Mouse (Mus musculus) embryo, embryonic 10 days (tissue): ENCODE measurements around the gene Pih1d1.
"Not testable (repeated sequence)": the region's sequence is repeated elsewhere in the genome, so short reads cannot be mapped to it uniquely, and the experiment has no call there.

Source experiments
- DNase-seq: peaks from one replicate; pipeline ENCODE4 v3.0.0-alpha.2; 2015; ENCODE audit warnings: low spot score

The Pih1d1 gene

GRCm38 (mm10) chr7:45167761-45168445 is 13.8 kb downstream of the Pih1d1 start:
- no peak for DNase-seq

- no peak for DNase-seq
Measured at GRCm38 (mm10) chr7:45168656-45169055, 14.6 kb downstream of the Pih1d1 start.

GRCm38 (mm10) chr7:45169495-45169894 is 15.4 kb downstream of the Pih1d1 start:
- DNase-seq = no peak

- DNase-seq = no peak
Measured at GRCm38 (mm10) chr7:45172974-45173373, 18.9 kb downstream of the Pih1d1 start.

GRCm38 (mm10) chr7:45173772-45174171 is 19.7 kb downstream of the Pih1d1 start:
- DNase-seq = not testable (repeated sequence)

DNA sequence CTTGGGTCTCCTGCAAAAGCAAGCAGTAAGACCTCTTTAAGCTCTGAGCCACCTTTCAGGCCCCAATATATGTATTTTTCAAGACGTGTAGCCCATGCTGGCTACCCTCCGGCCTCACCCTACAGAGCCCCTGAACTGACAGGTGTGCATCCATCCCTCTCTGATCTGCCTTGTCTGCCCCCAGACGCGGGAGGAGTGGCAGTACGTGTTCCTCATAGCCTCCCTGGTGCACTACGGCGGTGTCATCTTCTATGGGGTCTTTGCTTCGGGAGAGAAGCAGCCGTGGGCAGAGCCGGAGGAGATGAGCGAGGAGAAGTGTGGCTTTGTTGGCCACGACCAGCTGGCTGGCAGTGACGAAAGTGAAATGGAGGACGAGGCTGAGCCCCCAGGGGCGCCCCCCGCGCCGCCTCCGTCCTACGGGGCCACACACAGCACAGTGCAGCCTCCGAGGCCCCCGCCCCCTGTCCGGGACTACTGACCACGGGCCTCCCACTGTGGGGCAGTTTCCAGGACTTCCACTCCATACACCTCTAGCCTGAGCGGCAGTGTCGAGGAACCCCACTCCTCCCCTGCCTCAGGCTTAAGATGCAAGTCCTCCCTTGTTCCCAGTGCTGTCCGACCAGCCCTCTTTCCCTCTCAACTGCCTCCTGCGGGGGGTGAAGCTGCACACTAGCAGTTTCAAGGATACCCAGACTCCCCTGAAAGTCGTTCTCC is 20.6 kb downstream of the Pih1d1 start:
- DNase-seq = peak; percentile 54

DNA sequence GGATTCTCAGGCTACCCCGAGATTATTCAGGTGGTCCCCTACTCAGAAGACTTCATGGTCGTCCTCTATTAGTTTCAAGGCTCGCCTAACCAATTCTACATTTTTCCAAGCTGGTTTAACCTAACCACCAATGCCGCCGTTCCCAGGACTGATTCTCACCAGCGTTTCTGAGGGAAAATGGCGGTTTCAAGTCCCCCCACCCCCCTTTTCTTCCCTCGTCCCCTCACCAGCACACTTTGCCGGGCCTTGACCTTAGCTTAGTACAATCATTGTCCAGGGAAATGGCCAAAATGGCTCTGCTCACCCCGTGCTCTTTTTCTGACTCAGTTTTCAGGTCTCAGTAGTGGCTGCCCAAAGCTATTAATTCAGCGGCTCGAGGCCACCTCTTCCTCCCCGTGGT is 21.3 kb downstream of the Pih1d1 start:
- peak; percentile 31 for DNase-seq

GRCm38 (mm10) chr7:45175929-45176328 is 21.8 kb downstream of the Pih1d1 start:
- no peak for DNase-seq

DNA sequence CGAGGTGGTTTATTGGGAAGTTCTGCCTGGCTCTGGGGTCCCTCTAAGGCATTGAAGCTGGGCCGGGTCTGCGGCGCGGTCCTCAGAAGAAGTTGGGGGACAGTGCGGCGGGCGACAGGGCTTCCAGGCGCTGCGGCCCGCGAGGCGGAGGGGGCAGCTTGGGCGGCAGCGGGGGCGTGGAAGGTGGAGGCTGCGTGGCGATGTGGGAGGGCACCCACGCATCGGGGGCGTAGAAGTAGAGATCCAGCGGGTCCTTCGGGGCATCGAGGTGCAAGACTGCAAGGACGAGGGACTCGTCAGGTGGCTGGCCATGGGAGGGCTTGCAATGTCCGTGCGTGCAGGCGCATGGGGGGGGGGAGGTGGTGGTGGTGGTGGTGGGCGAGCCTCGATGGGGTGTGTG is 22.3 kb downstream of the Pih1d1 start:
- no peak for DNase-seq

- no peak for DNase-seq
Measured at GRCm38 (mm10) chr7:45178550-45178949, 24.4 kb downstream of the Pih1d1 start.

DNA sequence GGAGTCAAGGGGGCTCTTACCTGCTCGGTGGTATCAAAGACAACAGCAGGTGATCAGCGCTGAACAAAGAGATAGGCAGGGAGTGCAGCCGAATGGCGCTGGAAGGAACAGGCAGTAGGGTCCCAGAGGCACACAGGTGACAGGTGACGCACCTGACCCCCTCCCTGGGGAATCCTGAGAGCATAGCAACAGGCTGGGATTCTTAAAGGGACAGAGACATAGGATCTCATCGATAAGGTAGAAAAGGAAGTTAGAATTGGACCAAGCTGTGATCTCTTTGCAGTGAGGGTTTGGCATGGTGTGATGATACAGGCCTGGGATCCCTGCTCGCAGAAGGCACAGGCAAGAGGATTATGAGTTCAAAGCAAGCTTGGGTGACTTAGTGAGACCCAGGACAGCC is 25.4 kb downstream of the Pih1d1 start, which contains the start of gene Gfy:
Gene Gfy (minus strand): TSS at position 101 of the 400 bp plus-strand sequence.
- no peak for DNase-seq

GRCm38 (mm10) chr7:45180896-45181477 is 26.9 kb downstream of the Pih1d1 start, which contains the start of gene Pth2:
Pth2 (plus strand) TSS chr7:45180995.
- DNase-seq = no peak

GRCm38 (mm10) chr7:45181540-45181939 is 27.4 kb downstream of the Pih1d1 start:
- peak; percentile 38 for DNase-seq

- peak; percentile 93 for DNase-seq
Measured at GRCm38 (mm10) chr7:45182199-45182601, 28.1 kb downstream of the Pih1d1 start.

- DNase-seq = no peak
Measured at GRCm38 (mm10) chr7:45182606-45183005, 28.5 kb downstream of the Pih1d1 start.

GRCm38 (mm10) chr7:45183672-45184071 is 29.6 kb downstream of the Pih1d1 start:
- no peak for DNase-seq

DNA sequence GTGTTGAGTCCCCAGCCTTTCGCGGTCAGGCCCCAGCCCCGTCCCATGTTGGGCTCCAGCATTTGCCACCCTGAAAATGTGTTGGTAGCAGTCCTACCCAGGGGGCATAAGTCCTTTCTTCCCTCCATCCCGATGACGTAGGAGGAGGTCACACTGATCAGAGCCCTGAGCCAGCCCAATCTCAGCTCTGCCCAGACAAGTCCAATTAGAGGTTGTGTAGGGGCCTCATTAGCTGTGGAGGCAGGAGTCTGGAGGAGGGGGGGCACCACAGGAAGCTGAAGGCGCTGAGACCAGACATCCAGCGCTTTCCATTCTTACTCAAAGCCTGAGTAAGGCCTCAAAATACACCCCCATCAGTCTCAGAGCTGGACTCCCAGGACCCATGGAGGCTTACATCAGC is 31.8 kb downstream of the Pih1d1 start:
- no peak for DNase-seq

DNA sequence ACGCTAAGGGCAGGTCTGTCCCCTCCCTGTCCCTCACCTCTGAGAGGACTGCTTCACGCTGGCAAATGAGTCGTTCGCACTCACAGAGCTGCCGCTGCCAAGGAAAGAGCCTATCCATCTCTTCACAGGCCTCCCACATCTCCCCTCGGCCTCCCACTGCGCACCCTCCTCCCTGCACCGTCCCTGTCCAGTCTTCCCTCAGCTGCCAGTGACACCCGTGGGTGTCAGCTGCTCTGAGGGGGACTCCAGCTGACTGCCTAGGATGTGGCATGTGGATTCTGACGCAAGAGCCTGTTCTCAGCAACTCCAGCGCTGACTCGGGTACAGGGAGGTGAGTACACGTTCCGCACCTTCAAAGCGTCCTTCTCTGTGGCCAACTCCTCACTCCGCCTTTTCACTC is 35.5 kb downstream of the Pih1d1 start:
- DNase-seq = no peak

DNA sequence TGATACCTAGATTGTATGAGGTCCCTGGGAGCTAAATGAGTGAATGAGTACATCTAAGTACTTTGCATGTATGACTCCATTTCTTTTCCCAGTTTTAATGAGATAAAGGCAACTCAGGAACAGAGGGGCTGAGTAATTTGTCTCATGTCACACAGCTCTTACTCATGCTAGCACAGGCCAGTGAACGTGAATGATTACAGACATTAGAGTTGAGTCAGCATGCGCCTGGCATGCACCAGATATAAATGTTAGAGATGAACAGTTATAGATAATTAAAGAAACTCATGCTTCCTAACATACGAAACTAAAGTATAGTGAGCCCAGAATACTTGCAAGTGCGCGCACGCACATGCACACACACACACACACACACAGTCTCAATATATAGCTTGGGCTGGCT is 36.1 kb downstream of the Pih1d1 start:
- no peak for DNase-seq

DNA sequence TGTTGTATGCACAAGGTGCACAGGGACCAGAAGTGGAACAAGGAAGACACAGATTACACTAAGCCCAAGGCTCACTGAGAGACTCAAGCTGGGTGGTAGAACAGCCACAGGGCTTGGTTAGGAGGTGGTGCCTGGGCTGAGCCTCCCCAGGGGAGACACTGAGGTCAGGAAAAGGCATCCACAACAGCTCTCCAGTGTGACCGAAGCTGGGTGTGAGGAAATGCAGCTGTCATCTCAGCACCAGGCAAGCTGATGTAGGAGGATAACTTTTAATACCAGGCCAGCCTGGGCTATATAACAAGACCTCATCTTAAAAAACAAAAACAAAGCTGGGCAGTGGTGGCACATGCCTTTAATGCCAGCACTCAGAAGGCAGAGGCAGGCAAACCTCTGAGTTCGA is 37.1 kb downstream of the Pih1d1 start:
- no peak for DNase-seq

DNA sequence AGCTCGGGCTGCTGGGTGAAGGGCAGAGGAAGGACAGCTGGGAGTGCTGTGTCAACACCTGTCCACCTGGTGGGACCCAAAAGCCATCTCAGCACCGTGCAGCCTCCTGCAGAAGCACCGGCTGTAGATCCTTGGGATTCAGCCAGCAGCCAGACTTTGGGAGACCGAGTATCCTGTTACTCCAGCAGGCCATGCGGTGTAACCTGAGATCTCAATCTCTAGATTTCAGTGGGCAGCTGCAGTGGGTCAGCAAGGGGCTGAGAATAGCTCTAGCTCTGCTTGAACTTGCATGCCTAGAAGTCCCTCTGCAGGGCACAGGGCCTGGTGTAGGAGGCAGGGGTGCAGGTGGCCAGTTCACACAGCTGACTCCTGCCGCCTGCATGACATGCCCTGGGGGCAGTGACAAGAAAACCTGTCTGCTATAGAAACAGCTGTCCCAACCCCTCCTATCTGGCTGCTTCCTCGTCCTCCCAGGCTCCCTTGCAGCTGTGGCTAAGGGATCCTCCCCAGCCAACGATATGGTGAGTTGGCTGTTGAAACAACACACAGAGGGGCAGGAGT is 37.8 kb downstream of the Pih1d1 start:
- peak; percentile 81 for DNase-seq

DNA sequence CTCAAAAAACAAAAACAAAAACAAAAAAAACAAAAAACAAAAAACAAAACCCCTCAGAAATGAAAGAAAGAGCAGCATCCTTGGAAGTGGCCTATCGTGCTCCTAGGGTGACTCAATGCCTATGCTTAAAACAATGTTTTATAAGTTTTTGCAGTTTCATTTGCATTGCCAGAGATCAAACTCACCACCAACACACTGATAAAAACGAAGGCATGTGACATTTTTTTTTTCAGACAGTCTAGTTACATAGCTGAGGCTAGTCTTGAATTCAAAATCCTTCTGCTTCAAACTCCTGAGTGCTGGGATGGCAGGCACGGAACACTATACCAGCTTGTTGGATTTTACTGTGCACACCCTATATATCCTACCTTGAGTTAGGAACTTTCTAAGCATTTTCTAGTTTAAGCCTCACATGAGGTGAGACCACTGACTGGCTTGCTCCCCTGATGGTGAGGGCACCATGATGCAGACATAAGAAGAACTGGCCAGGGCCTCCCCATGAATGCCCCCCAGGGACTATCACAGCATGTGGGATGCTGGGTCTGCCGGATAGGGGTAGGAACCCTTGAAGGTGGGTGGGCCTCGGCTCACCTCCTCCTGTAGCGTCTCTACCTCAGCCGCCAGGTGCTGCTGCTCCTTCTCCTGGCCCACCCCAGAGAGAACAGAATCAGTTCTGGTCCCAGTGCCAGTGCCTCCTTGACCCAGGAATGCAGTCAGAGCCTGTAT is 38.6 kb downstream of the Pih1d1 start:
- DNase-seq = no peak
